Mouse (Mus musculus) adrenal gland, postnatal 4 days (tissue): ENCODE data around the gene Arl13a. TPM values are rescaled to one million over a fixed set of nuclear protein-coding genes. Genes with fewer than 3 reads are reported as not detected.
"Not testable (repeated sequence)": the region's sequence is repeated elsewhere in the genome, so short reads cannot be mapped to it uniquely, and the experiment has no call there.

Experiments
- DNase-seq, 2 experiments: peaks; one replicate each; pipeline ENCODE4 v3.0.0; 2021 to 2022; ENCODE audit warnings: low spot score in 2 of 2, mixed read lengths in 2 of 2
- long read RNA-seq, 2 experiments: library from polyadenylated mRNA; stranded (forward); transcript quantifications; one replicate each; pipeline ENCODE4 v2.0.0; 2021
- total RNA-seq, 2 experiments: library from RNA; stranded (reverse); gene quantifications; 2 replicates each; pipeline ENCODE4 v1.2.3; 2021

Gene Arl13a
- not detected for total RNA-seq
- long read RNA-seq, experiment 1: 0 reads
- long read RNA-seq, experiment 2: 0 reads

GRCm38 (mm10) chrX:134187201-134187600 is at the start of gene Arl13a:
TSS of gene Arl13a (plus strand) at chrX:134187501.
- not testable (repeated sequence) for DNase-seq

DNA sequence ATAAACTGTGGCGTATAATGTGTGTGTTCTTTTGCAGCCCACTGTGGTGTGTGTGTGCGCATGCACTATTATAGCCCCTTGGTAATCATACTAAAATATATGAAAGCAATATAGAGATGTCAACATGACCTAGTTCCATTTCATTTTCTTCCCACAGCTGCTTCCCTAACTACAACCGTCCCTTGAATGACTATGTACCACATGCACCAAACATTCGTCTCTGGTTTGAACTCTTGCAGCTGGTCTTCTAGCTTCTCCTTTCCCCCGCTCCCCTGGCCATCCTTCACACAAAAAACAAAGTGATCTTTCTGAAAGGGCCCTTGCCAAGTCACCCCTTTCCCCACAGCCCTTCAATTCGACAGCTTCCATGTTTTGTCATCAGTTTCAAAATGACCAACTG is 47.3 kb upstream of the Arl13a start:
- DNase-seq: no peak

GRCm38 (mm10) chrX:134141551-134141950 is 45.8 kb upstream of the Arl13a start:
- no peak for DNase-seq

- no peak for DNase-seq
Measured at GRCm38 (mm10) chrX:134141986-134142385, 45.3 kb upstream of the Arl13a start.

GRCm38 (mm10) chrX:134158151-134158550 is 29.1 kb upstream of the Arl13a start:
- DNase-seq: no peak

DNA sequence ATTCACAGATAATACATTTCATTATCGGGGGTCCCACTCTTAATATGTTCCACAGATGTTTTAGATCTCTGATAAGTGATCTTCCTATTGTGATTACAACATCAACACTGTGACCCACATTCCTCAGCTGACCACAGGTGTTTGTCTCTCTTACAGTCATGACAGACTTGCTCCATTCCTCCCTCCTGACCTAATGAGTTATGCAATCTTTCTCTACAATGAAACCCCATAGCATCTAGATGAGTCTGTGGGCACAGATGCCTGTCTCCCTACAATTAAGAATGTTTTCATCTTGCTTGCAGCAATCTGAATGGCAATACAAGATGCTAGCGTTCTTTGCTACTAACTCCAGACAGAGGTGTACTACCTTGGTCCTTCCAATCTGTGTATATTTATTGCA is 26.9 kb upstream of the Arl13a start:
- DNase-seq: no peak

- DNase-seq: no peak
Measured at GRCm38 (mm10) chrX:134162043-134162720, 25.1 kb upstream of the Arl13a start, which contains the start of gene Xkrx. TSS of gene Xkrx (minus strand) at chrX:134162076.

- DNase-seq: no peak
Measured at GRCm38 (mm10) chrX:134162826-134163225, 24.5 kb upstream of the Arl13a start.

DNA sequence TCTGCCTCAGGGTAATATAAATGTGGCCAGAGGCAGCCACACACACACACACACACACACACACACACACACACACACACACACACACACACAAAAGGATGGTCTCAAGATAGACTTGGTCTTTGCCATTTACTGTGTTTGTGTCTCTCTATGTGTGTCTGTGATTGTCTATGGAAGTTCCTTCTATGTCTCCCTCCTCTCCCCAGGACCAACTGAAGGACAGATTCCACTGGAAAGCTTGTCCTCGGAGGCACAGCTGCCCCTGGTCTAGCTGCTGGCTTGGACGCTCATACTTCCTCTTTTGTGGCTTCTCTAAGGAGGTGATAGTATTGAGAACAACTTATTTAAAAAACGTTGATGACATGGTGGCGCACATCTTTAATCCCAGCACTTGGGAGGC is 23.8 kb upstream of the Arl13a start:
- DNase-seq: no peak

DNA sequence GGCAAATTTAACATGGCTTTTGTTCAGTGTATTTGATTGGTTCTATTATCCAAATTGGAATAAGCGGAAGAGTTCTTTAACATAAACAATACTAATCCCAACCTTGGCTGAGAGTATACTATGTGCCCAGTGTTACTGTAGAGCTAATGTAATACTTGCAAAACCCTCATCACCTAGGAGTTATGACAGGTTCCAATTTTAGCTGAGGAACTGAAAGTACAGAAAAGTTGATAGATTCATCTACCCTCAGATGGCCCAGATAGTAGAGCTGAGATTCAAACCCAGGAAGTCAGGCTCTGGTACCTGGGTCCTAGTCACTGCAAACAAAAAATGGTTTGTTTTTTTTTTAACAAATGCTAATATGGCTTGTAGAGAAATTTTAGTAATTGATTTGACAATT is 16.7 kb upstream of the Arl13a start:
- no peak for DNase-seq

DNA sequence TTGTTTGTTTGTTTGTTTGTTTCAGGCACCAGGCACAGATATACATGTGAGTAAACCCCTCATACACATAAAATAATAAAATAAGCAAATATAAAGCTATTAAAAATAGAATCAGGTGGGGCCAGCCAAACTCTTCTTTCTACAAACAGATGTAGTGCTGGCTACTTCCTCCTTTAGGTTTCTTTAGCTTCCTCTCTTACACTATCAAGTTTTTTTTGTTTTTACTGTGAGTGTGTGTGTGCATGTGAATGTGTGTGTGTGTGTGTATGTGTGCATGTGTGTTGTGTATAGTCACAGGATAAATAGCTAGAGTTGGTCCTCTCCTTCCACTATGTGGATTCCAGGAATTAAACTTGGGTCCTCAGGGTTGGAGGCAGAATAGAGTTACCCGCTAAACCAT is 12.6 kb upstream of the Arl13a start:
- DNase-seq: no peak

GRCm38 (mm10) chrX:134208491-134208890 is 21.2 kb downstream of the Arl13a start:
- DNase-seq: no peak

- DNase-seq: no peak
Measured at GRCm38 (mm10) chrX:134211151-134211642, 23.9 kb downstream of the Arl13a start.

- DNase-seq: no peak
Measured at GRCm38 (mm10) chrX:134218161-134218560, 30.9 kb downstream of the Arl13a start.

DNA sequence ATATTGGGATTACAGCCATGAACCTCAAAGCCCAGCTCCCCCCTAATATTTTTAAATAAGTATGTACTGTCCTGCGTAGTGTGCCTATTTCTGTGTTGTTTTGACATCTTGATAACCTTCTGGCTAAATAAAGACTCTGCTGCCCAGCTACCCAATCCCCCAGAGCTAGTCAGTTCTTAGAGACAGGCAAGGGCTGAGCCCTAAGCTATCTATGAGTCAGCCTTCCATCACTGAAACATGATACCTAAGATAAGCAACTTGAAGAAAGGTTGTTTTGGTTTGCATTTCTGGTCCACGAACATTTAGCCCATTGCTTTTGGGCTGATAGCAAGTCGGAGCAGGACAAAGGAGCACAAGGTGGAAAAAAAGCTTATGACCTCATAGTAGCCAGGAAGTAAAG is 33.3 kb downstream of the Arl13a start:
- no peak for DNase-seq

DNA sequence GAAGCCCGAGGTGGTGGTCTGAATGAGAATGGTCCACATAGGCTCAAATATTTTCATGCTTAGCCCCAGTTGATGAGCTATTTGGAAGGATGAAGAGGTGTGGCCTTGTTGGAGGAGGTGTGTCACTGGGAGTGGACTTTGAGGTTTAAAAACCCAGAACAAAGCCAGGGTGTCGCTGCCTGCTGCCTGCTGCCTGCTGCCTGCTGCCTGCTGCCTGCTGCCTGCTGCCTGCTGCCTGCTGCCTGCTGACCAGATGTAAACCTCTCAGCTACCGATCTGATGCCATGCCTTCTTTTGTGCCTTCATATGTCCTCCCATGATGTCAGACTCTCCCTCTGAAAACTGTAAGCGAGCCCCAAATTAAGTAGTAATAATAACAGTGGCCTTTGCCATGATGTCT is 34.6 kb downstream of the Arl13a start, which contains the start of gene Nox1:
TSS of gene Nox1 (minus strand) at position 101 of the 400 bp plus-strand sequence.
- DNase-seq: no peak

- DNase-seq: no peak
Measured at GRCm38 (mm10) chrX:134233048-134233447, 45.7 kb downstream of the Arl13a start.

DNA sequence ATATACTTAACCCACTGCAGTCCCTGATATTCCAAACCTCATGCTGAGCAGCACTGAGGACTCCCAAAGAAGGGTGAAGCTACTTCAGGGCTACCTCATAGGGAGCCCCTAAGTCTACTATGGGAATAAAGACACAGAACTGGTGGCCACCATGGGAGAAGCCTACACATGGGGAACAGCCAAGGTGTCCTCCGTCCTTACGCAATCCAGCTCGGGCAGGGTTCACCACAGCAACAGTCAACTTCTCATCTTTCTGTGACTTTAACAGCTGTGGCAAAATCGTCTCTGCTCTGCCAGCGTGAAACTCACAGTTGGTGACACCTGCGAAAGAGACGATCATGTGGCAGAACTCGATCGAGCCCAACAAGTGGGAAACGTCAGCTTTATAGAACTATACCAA is 51.0 kb downstream of the Arl13a start:
- DNase-seq: no peak

- DNase-seq: no peak
Measured at GRCm38 (mm10) chrX:134245946-134246345, 58.6 kb downstream of the Arl13a start.

DNA sequence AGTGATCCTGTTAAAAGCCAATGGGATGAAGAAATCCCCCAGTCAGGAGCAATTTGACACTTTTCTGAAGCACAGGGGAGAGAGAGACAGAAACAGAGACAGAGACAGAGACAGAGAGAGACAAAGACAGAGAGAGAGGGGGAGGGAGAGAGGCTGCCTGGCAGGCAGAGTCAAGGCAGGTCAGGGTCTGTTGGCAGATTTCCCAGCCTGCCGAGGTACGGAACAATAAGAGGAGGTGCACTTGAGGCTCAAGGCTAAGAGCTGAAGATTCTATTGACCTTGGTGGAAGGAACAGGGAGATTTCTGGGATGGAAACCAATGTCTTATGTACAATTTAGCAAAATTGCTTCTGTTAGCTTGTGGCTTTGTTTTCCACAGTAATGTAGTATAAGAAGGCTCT is 60.9 kb downstream of the Arl13a start:
- DNase-seq: no peak
